Mouse (Mus musculus): ENCODE measurements around the gene 4930578G10Rik.
"Not testable (repeated sequence)": the region's sequence is repeated elsewhere in the genome, so short reads cannot be mapped to it uniquely, and the experiment has no call there.

GRCm38 (mm10) chr4:42860483-42860882 is 125.1 kb downstream of the 4930578G10Rik start:
- not testable (repeated sequence) for TF ChIP-seq CTCF (IDR thresholded peaks at IDR 0.05; ENCODE audit: borderline replicate concordance, insufficient read depth, low read depth, low read length); POLR2A (IDR thresholded peaks at IDR 0.05; ENCODE audit: borderline replicate concordance, insufficient read depth, low read length)
